Mouse (Mus musculus) kidney, adult 9 months (tissue): ENCODE measurements around the gene Cmtm8.

Experiments used
- DNase-seq: peaks from one replicate; pipeline ENCODE4 v3.0.0; 2022

The Cmtm8 gene

GRCm38 (mm10) chr9:114844017-114844662 lies at the start of gene Cmtm8:
TSS of gene Cmtm8 (minus strand) at chr9:114844156.
- peak; percentile 91 for DNase-seq

GRCm38 (mm10) chr9:114892974-114893373 lies 49.0 kb upstream of the Cmtm8 start:
- DNase-seq = no peak

- DNase-seq = no peak
These were observed 46.4 kb upstream of the Cmtm8 start for GRCm38 (mm10) chr9:114890377-114890776.

GRCm38 (mm10) chr9:114888856-114889407 lies 45.0 kb upstream of the Cmtm8 start:
- DNase-seq = no peak

- peak; percentile 55 for DNase-seq
These were observed 43.7 kb upstream of the Cmtm8 start for GRCm38 (mm10) chr9:114887699-114888098.

- no peak for DNase-seq
These were observed 42.2 kb upstream of the Cmtm8 start for GRCm38 (mm10) chr9:114885991-114886662.

GRCm38 (mm10) chr9:114885564-114885963 lies 41.6 kb upstream of the Cmtm8 start:
- no peak for DNase-seq

- DNase-seq = peak; percentile 49
These were observed 38.0 kb upstream of the Cmtm8 start for GRCm38 (mm10) chr9:114881977-114882376.

- DNase-seq = peak; percentile 31
These were observed 11.4 kb upstream of the Cmtm8 start for GRCm38 (mm10) chr9:114855327-114855726.

- no peak for DNase-seq
These were observed 10.7 kb upstream of the Cmtm8 start for GRCm38 (mm10) chr9:114854686-114855085.

- no peak for DNase-seq
These were observed 9.4 kb upstream of the Cmtm8 start for GRCm38 (mm10) chr9:114853336-114853735.

GRCm38 (mm10) chr9:114851419-114852190 lies 7.6 kb upstream of the Cmtm8 start:
- DNase-seq = peak; percentile 36

- DNase-seq = peak; percentile 64
These were observed 331 bp downstream of the Cmtm8 start for GRCm38 (mm10) chr9:114843634-114844016.

GRCm38 (mm10) chr9:114842886-114843285 lies 1.1 kb downstream of the Cmtm8 start:
- peak; percentile 45 for DNase-seq

GRCm38 (mm10) chr9:114842269-114842668 lies 1.7 kb downstream of the Cmtm8 start:
- DNase-seq = no peak

- DNase-seq = no peak
These were observed 5.1 kb downstream of the Cmtm8 start for GRCm38 (mm10) chr9:114838870-114839269.

- DNase-seq = no peak
These were observed 12.4 kb downstream of the Cmtm8 start for GRCm38 (mm10) chr9:114831527-114831926.

GRCm38 (mm10) chr9:114830351-114830750 lies 13.6 kb downstream of the Cmtm8 start:
- DNase-seq = no peak

GRCm38 (mm10) chr9:114829669-114830068 lies 14.3 kb downstream of the Cmtm8 start:
- no peak for DNase-seq

GRCm38 (mm10) chr9:114828377-114828776 lies 15.6 kb downstream of the Cmtm8 start:
- DNase-seq = no peak

- no peak for DNase-seq
These were observed 16.6 kb downstream of the Cmtm8 start for GRCm38 (mm10) chr9:114827242-114827852.

GRCm38 (mm10) chr9:114824166-114824565 lies 19.8 kb downstream of the Cmtm8 start:
- DNase-seq = no peak
